Mouse (Mus musculus) heart, embryonic 16.5 days (tissue): Measurements from ENCODE around the gene Cfap100. TPM values are rescaled to one million over a fixed set of nuclear protein-coding genes. Genes with fewer than 3 reads are reported as not detected.

Source experiments
- ATAC-seq: fragments of 200-750 bp; cut with Nextera tagmentation; replicated peaks from 2 replicates; pipeline ENCODE4 v1.8.0; 2017; ENCODE audit warnings: moderate number of reproducible peaks; ENCODE audit not compliant: insufficient read depth, low FRiP score; ENCODE audit errors: extremely low read depth
- H3K27ac ChIP-seq: fragments of 300-500 bp; sonication (generic); 2 replicates; pipeline ENCODE4 v1.5.1; 2014; ENCODE audit warnings: mild to moderate bottlenecking, low read length, control low read depth, moderate library complexity
- H3K27me3 ChIP-seq: fragments of 300-500 bp; sonication (generic); 2 replicates; pipeline ENCODE4 v1.6.1; 2014; ENCODE audit warnings: low read length, mixed read lengths; ENCODE audit not compliant: control insufficient read depth, insufficient read depth
- H3K36me3 ChIP-seq: fragments of 300-500 bp; sonication (generic); 2 replicates; pipeline ENCODE4 v1.6.1; 2014; ENCODE audit not compliant: control insufficient read depth, insufficient read depth
- H3K4me1 ChIP-seq: fragments of 300-500 bp; sonication (generic); 2 replicates; pipeline ENCODE4 v1.6.1; 2014; ENCODE audit warnings: low read length, mixed read lengths; ENCODE audit not compliant: control insufficient read depth, insufficient read depth
- H3K4me2 ChIP-seq: fragments of 300-500 bp; sonication (generic); 2 replicates; pipeline ENCODE4 v1.6.1; 2014; ENCODE audit warnings: low read depth, mild to moderate bottlenecking, control low read depth, low read length
- H3K4me3 ChIP-seq: fragments of 300-500 bp; sonication (generic); 2 replicates; pipeline ENCODE4 v1.5.1; 2014; ENCODE audit warnings: mild to moderate bottlenecking, control low read depth, low read length
- H3K9ac ChIP-seq: fragments of 300-500 bp; sonication (generic); 2 replicates; pipeline ENCODE4 v1.6.1; 2014; ENCODE audit warnings: low read length, control low read depth
- H3K9me3 ChIP-seq: fragments of 300-500 bp; sonication (generic); replicated peaks from 2 replicates; pipeline ENCODE4 v1.6.1; 2016; ENCODE audit warnings: low read length; ENCODE audit not compliant: control insufficient read depth
- WGBS: fragments of 180-500 bp; shearing (Covaris S2); extraction: QIAGEN DNeasy Blood & Tissue Kit; methylation state at CpG from one replicate; pipeline ENCODE4 v1.1.7; 2014; 5-methylcytosine and 5-hydroxymethylcytosine counted together
- polyA plus RNA-seq: library from polyadenylated mRNA; unstranded; fragments of >200 nt; fragmentation: Nextera tagmentation; extraction: Ambion mirVana; gene quantifications from 2 replicates; pipeline ENCODE4 v1.2.1, GENCODE M21; 2015

Gene Cfap100
- 0.50 and 0.62 TPM in 2 replicates for polyA plus RNA-seq

- Histone ChIP-seq H3K27ac (no peak within 1 kb of the TSS), H3K36me3 (no peaks in the 10 kb centered on the region), H3K9me3 (no peaks in the 10 kb centered on the region), H3K4me2 (peak within 1 kb of the TSS; percentile 89), H3K27me3 (peaks cover 6% of the 10 kb centered on the region; the same call in 1 of the 2 replicates), H3K4me1 (peaks cover 5% of the 10 kb centered on the region), H3K4me3 (peak within 1 kb of the TSS; percentile 54), H3K9ac (peak within 1 kb of the TSS; percentile 75)
- peak; percentile 67 for ATAC-seq
- under 1% methylated on average over 31 of the region's 31 CpGs for WGBS
These were observed at the start of gene Cfap100 for GRCm38 (mm10) chr6:90428380-90428974. Gene Cfap100 (minus strand): TSS chr6:90428797.

- H3K4me1 ChIP-seq, result peaks cover 11% of the 10 kb centered on the region
- H3K27ac ChIP-seq, result no peak overlapping the region
- H3K4me3 ChIP-seq, result no peak overlapping the region
- ATAC-seq, result peak; percentile 58; the same call in 1 of the 2 replicates
- H3K27me3 ChIP-seq, result no peaks in the 10 kb centered on the region
- no peaks in the 10 kb centered on the region for H3K9me3 ChIP-seq
- H3K4me2 ChIP-seq, result peak overlapping the region; percentile 40; the same call in 1 of the 2 replicates
- H3K36me3 ChIP-seq, result peaks cover 12% of the 10 kb centered on the region; the same call in 1 of the 2 replicates
- no peak overlapping the region for H3K9ac ChIP-seq
- WGBS, result 28% methylated on average over 14 of the region's 14 CpGs
These were observed 48.4 kb upstream of the Cfap100 start for GRCm38 (mm10) chr6:90476941-90477518.

DNA sequence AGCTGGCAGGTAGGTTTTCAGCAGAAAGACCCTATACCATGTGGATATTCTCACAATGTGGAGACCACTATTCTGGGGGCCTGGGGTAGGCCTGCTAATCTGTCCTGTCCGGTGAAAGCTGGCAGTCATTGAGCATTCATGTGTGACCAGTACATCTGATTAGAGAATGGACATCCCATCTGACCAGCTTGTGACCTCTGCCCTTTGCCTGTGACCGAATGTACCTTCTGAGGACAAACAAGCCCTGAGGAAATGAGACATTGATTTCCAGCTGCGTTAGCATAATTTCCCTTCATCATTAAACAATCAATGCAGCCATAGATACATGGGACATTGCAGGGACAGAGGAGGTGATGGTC is 47.2 kb upstream of the Cfap100 start:
- 83% methylated on average over 3 of the region's 3 CpGs for WGBS
- H3K27me3 ChIP-seq, result no peaks in the 10 kb centered on the region
- no peak overlapping the region for H3K4me3 ChIP-seq
- no peaks in the 10 kb centered on the region for H3K9me3 ChIP-seq
- no peak overlapping the region for H3K27ac ChIP-seq
- peaks cover 14% of the 10 kb centered on the region; the same call in 1 of the 2 replicates for H3K36me3 ChIP-seq
- no peak for ATAC-seq
- no peak overlapping the region for H3K4me2 ChIP-seq
- peaks cover 23% of the 10 kb centered on the region for H3K4me1 ChIP-seq
- no peak overlapping the region for H3K9ac ChIP-seq

DNA sequence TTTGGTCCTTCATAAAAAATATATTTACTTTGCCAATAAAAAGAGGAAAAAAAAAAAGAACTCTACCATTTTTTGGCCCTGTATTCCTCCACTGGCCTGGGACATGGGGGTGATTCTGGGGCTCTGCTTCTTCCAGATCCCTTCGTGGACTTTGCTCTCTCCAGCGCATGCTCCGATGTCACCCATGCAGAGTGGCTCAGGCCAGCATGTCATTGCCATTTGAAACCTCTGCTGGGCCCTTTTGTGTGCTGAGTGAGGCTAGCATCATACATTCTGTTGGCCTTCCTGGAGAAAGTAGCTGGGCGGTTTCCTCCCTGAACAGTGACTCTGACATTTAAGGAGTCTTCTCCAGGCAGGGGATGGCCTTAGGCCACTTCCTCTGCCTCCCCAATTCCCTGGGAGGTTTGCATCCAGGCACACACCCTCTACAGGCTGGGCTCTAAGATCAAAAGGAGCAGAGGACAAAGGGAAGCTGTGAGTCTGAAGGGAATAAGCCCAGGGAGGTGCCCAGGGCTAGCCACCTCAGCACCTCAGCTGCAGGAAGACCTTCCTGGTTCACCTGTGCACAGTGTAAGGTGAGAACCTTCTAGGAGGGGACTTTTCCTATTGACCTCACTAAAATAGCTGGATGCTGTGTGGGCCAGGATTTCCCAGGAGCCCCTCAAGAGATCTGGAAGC is 46.7 kb upstream of the Cfap100 start:
- H3K36me3 ChIP-seq, result peaks cover 15% of the 10 kb centered on the region
- no peak overlapping the region for H3K4me2 ChIP-seq
- no peaks in the 10 kb centered on the region for H3K9me3 ChIP-seq
- no peak overlapping the region for H3K27ac ChIP-seq
- H3K27me3 ChIP-seq, result no peaks in the 10 kb centered on the region
- WGBS, result 88% methylated on average over 4 of the region's 4 CpGs
- ATAC-seq, result no peak
- H3K4me3 ChIP-seq, result no peak overlapping the region
- no peak overlapping the region for H3K9ac ChIP-seq
- H3K4me1 ChIP-seq, result peaks cover 28% of the 10 kb centered on the region

- peaks cover 20% of the 10 kb centered on the region for H3K36me3 ChIP-seq
- H3K27me3 ChIP-seq, result no peaks in the 10 kb centered on the region
- WGBS, result 81% methylated on average over 3 of the region's 3 CpGs
- H3K9me3 ChIP-seq, result no peaks in the 10 kb centered on the region
- peaks cover 32% of the 10 kb centered on the region for H3K4me1 ChIP-seq
- ATAC-seq, result no peak
- H3K27ac ChIP-seq, result no peak overlapping the region
- H3K4me2 ChIP-seq, result no peak overlapping the region
- H3K4me3 ChIP-seq, result no peak overlapping the region
- H3K9ac ChIP-seq, result no peak overlapping the region
These were observed 45.8 kb upstream of the Cfap100 start for GRCm38 (mm10) chr6:90474361-90474750.

GRCm38 (mm10) chr6:90473630-90474360 is 45.2 kb upstream of the Cfap100 start:
- Histone ChIP-seq H3K4me3 (no peak overlapping the region), H3K4me1 (peaks cover 32% of the 10 kb centered on the region), H3K9me3 (no peaks in the 10 kb centered on the region), H3K36me3 (peaks cover 20% of the 10 kb centered on the region), H3K27ac (no peak overlapping the region), H3K4me2 (no peak overlapping the region), H3K27me3 (no peaks in the 10 kb centered on the region), H3K9ac (no peak overlapping the region)
- ATAC-seq, result no peak
- WGBS, result 94% methylated on average over 24 of the region's 24 CpGs

GRCm38 (mm10) chr6:90472697-90473096 is 44.1 kb upstream of the Cfap100 start:
- peaks cover 20% of the 10 kb centered on the region for H3K36me3 ChIP-seq
- no peak overlapping the region for H3K4me2 ChIP-seq
- H3K4me1 ChIP-seq, result peaks cover 38% of the 10 kb centered on the region
- 85% methylated on average over 3 of the region's 3 CpGs for WGBS
- H3K9ac ChIP-seq, result no peak overlapping the region
- H3K27ac ChIP-seq, result no peak overlapping the region
- ATAC-seq, result no peak
- no peak overlapping the region for H3K4me3 ChIP-seq
- no peaks in the 10 kb centered on the region for H3K27me3 ChIP-seq
- H3K9me3 ChIP-seq, result no peaks in the 10 kb centered on the region

GRCm38 (mm10) chr6:90472079-90472478 is 43.5 kb upstream of the Cfap100 start:
- peaks cover 32% of the 10 kb centered on the region for H3K4me1 ChIP-seq
- no peaks in the 10 kb centered on the region for H3K27me3 ChIP-seq
- H3K9me3 ChIP-seq, result no peaks in the 10 kb centered on the region
- no peak overlapping the region; the same call in 1 of the 2 replicates for H3K9ac ChIP-seq
- no peak overlapping the region for H3K27ac ChIP-seq
- WGBS, result 56% methylated on average over 4 of the region's 4 CpGs
- no peak overlapping the region for H3K4me3 ChIP-seq
- H3K4me2 ChIP-seq, result no peak overlapping the region
- H3K36me3 ChIP-seq, result peaks cover 24% of the 10 kb centered on the region
- ATAC-seq, result no peak
